Mouse (Mus musculus) cerebellum, postnatal 25 days (tissue): ENCODE results near the gene Mga.

ENCODE experiments used
- DNase-seq, 2 experiments: peaks; one replicate each; pipeline ENCODE4 v3.0.0; 2021; ENCODE audit warnings: mixed read lengths in 2 of 2

Gene Mga

DNA sequence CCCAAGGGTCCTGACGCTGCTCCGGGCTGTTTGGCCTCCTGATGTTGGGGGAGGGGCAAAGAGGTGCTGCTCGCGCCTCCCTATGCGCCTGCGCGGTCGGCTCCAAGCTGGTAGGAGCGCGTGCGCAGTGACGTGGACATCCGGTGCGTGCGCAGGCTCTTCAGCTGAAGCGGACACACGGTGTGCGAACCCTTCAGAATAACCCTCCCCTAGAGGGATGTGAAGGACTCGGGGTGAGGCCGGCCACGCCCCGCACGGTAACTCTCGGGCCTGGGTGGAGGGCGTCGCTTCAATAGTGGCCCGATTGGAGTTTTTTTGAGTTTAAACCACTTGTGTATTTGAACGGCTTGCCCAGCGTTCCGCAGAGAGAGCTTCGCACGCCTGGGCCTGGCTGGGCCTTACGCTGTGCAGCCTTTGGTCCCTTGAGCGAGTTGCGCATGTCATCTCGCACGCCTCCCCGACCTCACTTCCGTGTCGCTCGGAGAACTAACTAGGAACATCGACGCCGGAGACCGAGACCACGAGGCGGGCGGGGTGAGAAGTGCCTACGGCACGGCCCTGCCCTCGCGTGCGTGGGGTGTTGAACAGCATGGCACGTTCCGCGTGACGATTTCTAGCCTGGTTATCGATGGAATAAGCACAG is at the start of gene Mga:
Gene Mga, plus strand, starts transcription at position 139 of the 643 bp plus-strand sequence.
- DNase-seq: peak; percentile 86 to 92

DNA sequence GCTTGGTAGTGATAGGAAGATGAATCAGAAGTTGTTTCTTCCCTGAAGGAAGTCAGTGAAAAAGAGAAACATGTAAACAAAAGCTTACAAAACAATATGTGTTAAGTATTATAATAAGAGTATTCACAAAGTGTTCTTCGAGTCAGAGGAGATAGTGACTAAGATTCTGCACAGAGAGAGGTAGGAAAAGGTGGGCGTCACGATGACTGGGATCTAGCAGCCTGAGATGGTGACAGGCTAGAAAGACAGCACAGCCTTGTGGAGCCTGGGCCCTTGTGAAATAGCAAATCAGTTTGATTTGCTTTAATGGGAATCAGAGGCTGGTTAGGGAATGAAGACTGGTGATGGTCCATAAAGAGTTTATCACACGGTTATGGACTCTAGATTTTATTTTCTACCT is 43.2 kb upstream of the Mga start:
- DNase-seq: no peak

DNA sequence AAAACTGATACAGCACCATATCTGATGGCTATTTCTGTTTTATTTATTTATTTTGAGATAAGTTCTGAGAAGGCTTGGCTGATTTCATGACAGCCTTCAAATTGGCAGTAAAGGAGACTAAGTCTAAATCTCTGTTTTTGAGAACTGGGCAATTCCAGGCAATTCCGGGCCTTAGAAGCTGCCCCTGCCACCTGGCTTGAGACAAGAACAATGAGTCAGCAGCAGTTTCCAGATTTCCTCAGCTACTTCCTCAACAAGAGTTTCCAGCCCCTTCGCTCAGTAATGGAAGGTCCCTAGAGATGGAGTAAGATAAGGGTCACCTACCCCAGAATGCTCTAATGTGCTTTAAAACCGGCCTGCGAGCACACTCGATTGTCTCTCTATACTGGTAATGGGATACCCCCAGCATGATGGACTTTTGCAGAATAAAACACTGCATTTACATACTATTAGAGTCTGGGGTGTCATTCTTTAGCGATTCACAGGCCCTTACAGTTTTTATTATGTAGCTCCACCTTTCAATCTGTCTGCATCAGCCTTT is 41.6 kb upstream of the Mga start:
- DNase-seq: no peak

DNA sequence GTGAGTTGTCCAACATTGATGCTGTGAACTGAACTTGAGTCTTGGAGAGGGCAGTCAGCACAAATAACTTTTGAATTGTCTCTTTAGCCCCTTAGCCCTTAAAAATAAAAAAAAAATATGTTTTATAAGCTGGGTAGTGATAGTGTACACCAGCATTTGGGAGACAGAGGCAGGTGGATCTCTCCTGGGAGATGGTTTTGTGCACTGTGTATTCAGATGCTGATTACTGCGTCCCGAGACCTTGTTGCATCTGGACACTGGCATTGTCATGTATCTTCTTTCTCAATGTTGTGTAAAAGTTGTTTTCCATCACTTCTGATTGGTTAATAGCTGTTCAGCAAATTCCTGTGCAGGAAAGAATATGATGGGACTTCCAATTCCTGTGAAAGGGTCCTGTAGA is 39.7 kb upstream of the Mga start:
- DNase-seq: no peak

DNA sequence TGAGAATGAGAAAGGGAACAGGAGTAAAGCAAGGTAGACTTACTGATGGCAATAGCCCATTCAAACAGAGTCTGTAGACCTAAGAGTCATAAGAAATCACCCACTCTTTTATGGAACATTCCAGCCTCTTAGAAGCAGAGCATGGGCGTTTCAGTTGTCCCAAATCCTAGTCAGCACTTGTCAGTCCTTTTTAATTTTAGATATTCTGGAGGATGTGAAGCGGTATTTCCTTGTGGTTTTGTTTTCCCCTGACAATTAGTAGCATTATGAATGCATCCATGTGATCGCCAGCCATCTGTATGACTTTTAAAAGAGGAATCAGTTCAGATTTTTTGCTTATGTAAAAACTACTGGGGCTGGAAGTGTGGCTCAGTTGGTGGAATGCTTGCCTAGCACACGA is 32.5 kb upstream of the Mga start:
- no peak for DNase-seq

DNA sequence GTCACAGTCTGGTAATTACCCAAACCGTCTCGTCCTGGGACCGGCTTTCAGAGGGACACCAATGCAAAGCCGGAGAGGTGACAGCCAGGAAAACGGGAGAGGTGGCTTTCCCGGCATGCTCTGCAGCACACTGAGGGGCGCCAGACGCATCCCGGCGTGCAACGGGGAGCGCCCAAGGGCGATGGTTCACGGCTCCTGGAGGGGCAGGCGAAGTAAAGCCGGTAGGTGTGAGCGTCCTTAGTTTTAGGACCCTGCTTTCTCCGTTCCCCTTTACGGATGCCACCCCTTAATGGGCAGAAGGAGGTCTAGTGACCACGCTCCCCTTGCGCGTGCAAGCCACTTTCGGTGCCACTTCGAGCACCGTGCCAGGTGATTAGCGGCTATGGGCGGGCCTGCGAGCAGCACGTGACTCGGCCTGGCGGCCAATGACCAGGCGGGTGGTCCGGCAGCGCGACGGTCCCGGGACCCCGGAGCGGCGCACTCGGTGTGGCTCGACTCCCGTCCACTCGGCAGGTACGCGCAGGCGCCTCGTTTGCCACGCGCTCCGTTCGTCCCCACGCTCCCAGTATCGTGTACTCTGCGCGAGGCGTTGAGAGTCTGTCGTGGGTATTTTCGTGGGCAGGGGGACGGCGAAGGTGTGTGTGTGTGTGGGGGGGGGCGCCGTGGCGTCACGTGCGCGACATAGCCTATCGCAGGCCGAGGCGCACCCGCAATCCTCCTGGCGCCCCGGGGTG is 24.5 kb upstream of the Mga start:
- DNase-seq: peak; percentile 91 to 94

DNA sequence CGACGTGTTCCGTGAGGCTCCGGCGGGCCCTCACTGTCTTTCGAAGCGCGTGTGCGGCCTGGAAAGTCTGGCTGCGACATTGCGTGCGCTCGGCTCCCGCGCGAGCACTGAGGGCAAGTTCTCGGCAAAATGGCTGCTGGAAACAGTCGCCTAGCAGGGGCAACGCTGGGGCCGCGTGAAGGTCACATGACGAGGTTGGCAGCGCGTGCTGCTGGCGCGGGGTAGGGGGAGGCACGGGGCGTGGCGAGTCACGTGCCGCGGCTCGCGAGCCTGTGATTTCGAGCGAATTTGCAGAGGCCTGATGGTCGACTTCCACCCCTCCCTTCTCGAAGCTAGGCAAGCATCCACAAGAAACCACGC is 23.9 kb upstream of the Mga start:
- DNase-seq: peak in 1 of 2 experiments; percentile 95

DNA sequence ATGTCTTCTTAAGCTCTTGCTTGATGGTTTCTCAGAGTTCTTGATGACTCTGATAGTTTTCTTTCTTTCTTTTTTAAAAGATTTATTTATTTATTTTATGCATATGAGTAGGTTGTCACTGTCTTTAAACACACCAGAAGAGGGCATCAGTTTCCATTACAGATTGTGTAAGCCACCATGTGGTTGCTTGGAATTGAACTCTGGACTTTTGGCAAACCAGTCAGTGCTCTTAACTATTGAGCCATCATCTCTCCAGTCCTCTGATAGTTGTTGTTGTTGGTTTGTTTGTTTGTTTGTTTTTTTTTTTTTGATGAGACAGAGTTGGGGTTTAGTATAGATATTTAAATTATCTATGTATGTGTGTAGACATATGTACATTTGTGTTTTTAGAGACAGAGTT is 21.0 kb upstream of the Mga start:
- DNase-seq: no peak

DNA sequence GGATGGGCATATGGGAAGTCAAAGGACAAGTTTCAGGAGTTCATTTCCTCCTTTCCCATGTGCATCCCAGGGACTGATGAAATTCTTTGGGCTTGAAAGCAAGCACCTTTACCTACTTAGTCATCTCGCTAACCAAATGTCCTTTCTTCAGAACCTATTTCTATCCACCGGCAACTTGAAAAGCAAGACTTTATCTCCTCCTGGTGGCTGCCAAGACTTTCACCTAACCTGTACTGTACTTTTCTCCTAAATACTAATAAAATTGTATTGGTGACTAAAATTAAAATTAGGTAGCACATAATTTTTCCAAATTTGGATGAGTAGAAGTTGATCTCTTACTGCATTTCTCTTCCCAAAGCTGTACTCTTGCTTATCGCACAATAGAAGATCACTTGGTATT is 9.8 kb upstream of the Mga start:
- no peak for DNase-seq

DNA sequence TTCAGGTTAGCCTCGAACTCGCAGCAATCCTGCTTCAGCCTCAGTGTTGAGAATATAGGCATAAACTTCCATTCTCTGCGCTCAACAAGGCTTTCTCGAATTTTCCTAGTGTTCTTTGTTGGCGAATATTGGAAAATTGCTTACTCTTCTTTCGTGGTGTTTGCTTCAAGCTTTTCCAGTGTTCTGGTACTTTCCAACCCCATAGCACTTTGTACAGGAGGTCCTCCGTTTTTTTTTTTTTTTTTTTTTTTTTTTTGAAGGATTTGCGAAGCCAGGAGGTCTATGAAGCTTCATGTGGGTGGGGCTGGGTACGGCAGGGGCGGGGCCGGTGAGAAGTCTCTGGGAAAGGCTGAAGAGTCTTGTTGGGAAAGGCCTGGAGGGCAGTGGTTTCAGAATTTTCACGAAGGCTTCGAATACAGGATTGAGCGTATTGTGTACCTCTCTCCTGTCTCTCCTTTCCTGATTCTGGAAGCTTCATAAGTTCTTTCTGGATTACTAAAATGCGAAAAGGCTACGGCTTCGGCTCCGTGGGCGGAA is 407 bp upstream of the Mga start:
- no peak for DNase-seq

DNA sequence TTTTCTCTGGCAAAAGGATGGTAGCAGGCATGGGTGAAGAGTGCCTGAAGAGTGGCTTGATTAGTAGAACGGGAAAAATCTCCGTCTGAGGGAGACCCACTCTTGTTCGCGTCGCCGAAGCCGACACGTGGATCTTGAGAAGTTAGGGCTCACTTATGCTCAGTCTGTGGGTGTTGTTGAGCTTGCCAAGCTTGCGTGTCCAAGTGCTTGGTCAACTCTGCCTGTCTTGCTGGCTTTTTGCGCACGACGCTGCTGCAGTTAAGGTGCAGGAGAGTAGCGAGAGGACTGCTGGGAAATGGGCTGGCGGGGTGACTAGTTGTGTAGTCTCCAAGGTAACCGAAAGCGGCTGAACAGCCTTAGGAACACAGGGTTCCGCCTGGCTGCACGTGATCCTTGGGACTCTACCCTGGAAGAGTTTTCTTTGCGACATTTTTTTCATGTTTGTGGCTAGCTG is 1.1 kb downstream of the Mga start:
- DNase-seq: peak; percentile 56 to 65

DNA sequence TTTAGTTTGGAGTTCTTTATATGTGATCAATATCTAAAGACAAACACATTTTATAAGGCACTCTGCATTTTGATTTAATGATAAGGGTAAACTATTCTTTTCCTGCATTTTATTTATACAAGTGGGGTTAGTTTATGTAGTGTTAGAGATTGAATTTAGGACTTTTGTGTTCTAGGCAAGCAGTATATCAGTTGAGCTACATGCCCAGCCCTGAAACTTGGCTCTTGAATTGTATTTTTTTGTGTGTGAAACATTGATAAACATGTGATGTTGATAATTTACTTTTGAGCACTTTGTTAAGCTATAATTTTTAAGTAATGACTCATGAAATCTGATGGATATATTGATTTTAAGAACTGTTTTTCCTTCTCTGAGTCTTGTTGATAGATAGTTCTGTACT is 19.0 kb downstream of the Mga start:
- no peak for DNase-seq

DNA sequence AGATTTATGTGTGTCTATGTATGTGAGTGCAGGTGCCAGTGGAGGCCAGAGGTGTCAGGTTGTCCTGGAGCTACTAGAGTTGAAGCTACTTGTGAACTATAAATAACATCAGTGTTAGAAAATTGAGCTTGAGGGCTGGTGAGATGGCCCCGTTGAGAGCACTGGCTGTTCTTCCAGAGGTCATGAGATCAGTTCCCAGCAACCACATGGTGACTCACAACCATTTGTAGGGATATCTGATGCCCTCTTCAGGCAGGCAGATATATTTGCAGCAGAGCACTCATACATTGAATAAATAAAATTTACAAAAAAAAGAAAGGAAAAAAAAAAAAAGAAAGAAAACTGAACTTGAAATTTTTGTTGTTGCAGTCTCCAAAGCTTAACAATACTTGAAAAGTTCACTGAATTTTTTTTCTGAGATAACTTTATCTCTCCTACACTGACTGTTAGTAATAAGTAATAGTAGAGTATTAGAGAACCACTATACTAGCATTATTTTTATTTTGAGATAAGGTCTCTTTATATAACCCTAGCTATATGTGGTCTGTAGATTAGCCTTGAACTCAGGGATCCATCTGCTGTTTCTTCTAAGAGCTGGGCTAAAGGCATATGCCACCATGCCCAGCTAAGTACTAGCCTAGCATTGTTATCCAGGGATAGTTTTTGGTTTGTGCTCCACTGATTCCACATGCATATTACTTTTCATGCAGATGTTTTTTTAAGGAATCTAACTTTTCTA is 20.8 kb downstream of the Mga start:
- no peak for DNase-seq

DNA sequence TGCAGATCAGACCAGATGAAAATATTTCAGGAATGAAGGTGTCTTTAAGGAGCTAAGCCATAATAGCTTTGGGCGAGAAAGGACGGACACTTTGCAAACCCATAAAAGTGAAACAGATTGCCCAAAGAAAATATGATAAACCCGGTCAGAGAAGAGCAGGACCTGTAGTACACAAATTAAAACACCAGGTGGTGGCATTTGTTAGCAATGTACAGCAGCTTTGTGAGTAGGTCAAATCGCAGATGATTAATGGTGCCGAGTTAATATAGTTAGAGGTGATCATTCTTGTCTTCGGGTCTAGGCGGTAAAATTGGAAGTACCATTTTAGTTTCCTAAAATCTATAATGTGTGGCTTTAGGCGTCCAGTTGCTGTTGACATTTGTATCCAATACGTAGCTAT is 73.5 kb downstream of the Mga start:
- DNase-seq: peak; percentile 43 to 70

DNA sequence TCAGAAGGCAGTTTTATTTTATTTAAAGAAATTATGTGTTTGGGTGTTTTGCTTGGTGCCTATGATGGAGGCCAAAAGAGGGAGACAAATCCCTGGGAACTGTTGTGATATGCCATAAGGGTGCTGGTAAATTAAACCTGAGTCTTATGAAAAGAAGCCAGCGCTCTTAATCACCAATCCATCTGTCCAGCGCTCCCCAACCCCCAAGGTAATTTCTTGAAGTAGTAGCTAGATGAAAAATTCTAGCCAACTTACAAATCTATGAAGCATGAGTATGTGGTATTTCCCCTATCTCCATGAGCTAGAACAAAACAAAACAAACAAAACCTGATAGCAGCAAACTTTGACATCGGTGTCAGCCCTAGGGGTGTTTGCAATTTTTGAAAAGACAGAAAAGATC is 74.3 kb downstream of the Mga start:
- no peak for DNase-seq

DNA sequence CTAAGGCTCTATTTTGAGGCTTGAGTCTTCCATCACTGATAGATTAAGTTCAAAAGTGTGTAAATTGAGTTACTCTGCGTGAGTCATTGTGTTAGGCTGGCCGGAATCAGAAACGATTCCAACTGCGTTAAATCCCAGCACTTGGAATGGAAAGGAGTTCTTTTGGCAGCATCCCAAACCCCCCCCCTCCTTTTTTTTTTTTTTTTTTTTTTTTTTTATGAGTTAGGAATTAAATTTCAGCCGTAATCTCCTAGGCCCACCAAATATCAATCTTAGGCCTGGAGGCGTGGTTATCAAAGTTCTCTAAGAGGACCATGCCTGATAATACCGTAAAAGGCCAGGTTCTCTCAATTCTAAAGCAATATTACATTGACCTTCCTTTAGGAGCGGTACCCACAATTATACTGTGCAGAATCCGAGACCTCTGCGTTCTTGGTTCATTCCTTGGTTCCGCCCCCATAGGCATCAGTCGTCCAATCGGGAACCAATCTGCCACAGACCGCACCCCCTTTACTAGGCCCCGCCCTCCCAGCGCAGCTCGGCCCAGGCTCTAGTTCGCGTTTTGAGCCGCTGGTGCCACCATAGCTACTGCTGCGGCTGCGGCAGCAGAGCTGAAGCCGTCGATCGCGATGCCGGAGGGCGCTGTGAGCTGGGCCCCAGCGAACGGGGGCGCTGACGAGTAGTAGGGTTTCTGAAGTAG is 75.0 kb downstream of the Mga start:
- DNase-seq: peak; percentile 98 to 99

DNA sequence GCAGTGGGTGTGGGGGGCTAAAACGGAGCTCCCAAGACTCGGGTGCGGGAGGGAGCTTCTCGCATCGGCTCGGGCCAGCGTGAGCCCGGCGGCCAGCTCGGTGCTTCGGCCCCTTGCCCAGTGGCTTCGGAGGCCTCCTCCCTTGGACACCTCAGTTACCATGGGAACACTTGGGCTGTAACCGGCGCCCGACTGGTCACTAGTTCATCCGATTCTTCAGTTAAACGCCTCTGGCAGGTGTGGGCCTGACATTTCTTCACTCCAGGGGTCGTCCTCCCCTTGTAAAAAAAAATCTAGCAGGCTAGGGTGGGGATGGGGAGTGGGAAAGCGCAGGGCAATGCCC is 75.5 kb downstream of the Mga start, which contains the start of gene Mapkbp1:
Gene Mapkbp1, plus strand, starts transcription at position 163 of the 343 bp plus-strand sequence.
- DNase-seq: no peak

DNA sequence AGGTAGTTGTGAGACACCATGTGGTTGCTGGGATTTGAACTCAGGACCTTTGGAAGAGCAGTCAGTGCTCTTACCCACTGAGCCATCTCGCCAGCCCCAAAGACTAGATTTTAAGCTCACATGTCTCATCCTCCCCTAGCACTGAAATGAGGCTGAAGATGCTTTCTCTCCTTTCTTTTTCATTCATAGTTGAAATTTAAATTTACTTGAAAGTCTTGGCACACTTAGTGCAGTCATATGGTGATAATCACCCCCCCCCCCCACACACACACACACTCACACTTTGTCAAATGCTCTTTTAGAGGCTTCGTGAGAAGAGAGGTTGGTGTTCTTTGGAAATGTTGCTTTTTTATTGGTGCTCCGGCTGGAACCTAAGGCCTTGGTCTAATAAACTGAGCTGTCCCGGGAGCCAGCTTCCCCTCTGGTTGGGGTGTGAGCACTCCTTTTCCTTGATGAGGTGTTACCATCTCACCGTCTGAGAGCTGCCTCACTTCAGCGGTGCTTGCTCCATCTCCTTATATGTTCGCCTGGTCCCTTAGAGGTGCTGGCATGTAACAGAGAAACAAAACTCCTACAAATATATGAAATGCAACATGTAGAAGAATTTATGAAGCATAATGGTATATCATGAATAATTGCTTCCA is 83.4 kb downstream of the Mga start:
- no peak for DNase-seq

DNA sequence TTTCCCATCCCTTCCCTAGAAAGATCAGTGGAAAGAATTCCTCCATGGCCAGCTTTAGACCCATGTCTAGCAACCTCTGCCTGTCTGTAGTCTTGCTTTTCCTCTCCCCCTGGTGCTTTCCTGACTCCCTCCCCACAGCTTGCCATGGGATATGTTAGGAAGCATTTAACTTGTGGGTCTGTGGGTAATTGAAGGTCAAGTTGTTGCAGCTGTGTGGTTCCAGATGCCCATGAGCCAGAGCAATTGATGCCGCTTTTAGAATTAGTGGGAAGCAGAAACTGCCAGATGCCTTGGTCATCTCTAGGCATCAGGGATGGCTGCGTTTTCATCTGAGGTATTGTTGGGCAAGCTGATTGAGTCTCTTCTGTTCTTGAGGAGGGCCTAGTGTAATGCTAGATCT is 84.6 kb downstream of the Mga start:
- DNase-seq: no peak

DNA sequence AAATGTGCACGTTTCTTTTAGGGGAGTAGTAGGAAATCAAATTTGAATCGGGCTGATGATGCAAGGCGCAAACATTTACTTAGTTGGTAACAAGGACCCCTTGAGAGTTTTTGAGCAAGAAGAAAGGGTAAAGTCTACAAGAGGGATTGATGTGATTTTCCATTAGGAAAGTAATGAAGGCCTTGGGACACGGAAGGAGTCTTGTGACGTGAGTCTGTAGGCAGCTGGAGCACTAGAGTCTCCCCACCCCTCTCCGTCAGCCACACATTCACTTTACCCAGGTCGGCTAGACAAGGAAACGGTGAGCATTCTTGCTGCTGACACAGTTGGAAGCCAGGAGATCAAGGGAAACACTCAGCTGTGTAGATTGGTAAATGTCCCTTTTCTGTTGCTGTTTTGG is 88.8 kb downstream of the Mga start:
- no peak for DNase-seq

DNA sequence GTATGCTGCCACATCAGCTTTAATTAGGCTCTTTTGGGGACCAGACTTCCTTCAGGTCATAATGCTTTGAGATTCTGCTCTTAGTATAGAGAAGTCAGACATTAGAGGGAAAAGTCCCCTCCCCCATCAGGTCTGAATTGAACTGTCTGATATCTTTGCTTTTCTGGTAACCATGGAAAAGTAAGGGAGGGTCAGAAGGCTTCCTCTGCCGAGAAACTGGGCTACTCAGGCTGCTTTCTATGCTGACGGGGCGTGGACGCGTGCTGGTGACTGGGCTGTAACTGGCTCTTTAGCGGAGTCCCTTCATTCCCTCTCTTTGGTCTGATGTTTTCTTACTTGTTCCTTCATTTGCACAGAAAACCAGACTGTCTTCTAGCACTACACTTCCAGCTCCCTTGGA is 89.3 kb downstream of the Mga start:
- no peak for DNase-seq

DNA sequence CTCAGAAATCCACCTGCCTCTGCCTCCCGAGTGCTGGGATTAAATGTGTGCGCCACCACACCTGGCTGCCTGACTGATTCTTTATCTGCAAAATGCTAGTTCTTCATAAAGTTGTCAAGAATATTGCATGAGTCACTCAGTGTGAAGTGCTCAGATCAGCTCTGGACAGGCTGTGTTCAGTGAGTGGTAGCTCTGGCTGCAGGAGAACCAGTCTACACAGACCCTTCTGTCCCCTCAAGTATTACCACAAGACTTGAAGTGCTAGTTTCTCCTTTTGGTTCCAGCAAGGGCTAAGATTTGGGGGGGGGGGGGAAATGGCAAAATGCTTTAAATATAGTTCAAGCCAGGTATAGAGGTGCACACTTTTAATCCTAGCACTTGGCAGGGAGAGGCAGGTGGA is 90.4 kb downstream of the Mga start:
- DNase-seq: no peak
